Mouse (Mus musculus) frontal cortex, adult 2 months (tissue): ENCODE measurements around the gene Ddit4l. TPM values are rescaled to one million over a fixed set of nuclear protein-coding genes. Genes with fewer than 3 reads are reported as not detected.
"Not testable (repeated sequence)": the region's sequence is repeated elsewhere in the genome, so short reads cannot be mapped to it uniquely, and the experiment has no call there.

Experiments
- DNase-seq, 2 experiments: peaks; one replicate each; pipeline ENCODE4 v3.0.0; 2022; ENCODE audit warnings: low spot score in 1 of 2; ENCODE audit errors: extremely low spot score in 1 of 2
- polyA plus RNA-seq: library from polyadenylated mRNA; depleted of rRNA; stranded (reverse); fragments of >200 nt; gene quantifications from 2 replicates; pipeline ENCODE4 v1.2.3, GENCODE M21; 2012; rRNA removed

Gene Ddit4l
- 13.5 and 19.1 TPM in 2 replicates for polyA plus RNA-seq

DNA sequence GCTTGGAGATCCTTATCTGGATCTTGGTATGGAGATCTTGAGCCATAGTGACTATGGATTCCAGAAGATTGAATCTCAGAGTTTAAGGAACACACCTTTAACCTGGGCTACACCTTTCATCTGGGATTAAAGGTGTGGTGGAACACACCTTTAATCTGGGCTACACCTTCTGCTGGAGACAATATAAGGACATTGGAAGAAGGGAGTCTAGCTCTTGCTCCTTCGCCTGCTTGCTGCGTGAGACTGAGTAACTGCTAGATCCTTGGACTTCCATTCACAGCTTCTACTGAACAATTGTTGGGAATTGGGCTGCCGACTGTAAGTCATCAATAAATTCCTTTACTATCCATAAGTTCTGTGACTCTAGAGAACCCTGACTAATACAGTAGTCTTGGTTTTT, at the start of gene Ddit4l:
Ddit4l (plus strand) TSS at position 301 of the 400 bp plus-strand sequence.
- not testable (repeated sequence) for DNase-seq

DNA sequence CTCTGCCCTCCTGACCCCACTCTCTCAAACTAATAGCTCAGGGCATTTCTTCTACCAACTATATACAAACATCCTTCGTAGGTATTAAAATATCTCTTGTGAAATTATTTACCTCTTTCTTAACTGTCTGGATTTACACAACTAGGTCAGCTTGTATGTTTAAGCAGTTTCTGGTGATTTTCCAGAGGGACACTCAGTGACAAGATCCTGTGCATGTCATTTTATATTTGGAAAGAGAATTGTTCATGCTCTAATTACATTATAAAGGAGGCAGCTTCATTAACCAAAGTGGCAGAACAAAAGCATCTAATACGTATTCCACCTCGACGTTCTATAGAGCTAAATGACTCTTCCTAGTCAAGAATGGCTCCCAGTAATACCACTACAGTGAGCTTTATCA, 45.3 kb upstream of the Ddit4l start:
- no peak for DNase-seq

DNA sequence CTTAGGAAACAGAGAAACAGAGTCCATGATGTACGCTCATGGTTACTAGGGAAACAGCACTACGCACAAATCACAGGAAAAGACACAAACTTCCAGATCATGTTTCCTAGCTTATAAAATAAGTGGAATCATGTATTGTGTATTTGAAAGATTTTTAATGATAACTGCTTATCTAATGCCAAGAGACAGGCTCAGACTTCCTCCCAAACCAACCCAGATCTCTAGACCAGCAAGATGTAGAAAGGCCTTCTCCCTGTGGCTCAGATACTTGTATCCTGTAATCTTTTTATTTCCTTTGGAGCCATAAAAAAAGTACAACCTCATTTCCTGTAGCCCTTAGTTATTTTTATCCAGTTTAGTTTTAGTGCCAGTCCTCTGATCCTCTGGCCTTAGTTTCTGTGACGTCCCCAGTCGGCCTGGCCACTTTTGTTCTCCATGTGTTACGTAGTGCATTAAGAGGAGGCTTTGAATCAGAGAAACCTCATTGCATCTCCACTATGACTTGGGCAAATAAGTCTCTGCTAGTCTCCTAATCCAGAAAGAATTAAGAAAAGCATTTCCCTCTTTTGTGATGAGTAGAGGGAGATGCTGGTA, 34.9 kb upstream of the Ddit4l start:
- DNase-seq, result no peak

DNA sequence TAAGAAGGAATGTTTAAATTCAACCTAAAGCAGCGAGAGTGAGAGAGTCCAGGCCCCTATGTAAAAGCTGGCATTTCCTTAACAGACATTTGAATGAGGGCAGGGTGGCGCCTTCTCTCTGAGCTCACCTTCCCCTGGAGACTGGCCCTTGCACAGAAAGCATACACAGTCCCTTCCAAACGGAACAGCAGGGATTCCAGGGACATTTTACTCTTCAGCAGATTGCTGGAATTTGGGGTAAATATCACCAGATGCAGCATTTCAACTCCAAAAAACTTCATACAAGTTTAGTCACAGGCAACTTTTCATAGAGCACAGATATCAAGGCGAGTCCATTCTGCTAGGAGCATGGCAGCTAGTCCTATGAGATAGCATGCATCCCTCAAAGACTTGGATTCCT, 31.6 kb upstream of the Ddit4l start:
- DNase-seq, result no peak

DNA sequence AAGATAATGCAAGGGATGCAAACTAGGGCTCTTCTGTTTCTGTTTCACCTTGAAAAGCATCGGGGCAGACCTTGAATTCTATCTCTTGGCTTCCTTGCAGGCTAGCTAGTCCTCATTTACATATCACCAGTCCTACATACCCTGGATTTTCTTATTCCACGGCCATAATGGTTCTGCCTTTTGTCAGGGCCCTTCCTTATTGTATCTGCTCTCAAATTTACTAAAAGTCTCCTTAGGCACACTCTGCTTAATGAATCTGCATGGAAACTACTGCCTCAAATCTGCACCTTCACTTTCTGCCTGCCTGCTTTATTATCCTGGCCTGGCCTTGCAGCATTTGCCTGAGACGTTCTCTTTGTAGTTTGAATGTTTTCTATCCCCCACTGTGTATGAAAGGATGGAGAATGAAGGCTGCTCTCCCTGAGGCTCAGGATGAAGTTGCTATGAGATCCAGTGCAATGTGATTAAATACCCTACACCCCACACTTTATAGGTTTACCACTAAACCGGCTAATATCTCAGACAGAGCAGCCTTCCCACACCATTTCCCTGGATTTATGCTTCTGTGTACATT, 27.0 kb upstream of the Ddit4l start:
- DNase-seq, result no peak

DNA sequence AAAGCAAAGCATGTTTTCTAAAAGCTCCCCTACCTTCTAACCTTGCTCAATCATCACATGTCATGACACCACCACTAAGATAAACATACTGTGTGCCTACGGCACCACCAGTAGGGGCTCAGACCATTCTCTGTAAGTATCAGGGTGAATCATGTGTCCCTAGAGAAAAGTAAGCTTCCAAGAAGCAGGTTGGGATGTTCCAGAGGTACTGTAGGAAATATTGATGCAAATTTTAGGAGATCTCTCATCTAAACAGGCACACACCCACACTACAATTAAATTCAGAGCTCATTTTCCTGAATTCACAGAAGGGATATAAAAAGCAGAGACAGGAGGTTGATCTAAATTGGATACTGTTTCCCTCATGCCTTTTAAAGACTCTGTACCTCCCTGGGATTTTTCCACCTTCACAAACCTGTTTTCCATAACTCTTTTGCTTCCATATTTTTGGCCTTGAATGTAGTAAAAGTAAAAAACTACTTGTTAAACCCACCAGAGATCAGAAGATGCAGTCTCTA, 12.4 kb upstream of the Ddit4l start:
- peak in 1 of 2 experiments; percentile 57 for DNase-seq

DNA sequence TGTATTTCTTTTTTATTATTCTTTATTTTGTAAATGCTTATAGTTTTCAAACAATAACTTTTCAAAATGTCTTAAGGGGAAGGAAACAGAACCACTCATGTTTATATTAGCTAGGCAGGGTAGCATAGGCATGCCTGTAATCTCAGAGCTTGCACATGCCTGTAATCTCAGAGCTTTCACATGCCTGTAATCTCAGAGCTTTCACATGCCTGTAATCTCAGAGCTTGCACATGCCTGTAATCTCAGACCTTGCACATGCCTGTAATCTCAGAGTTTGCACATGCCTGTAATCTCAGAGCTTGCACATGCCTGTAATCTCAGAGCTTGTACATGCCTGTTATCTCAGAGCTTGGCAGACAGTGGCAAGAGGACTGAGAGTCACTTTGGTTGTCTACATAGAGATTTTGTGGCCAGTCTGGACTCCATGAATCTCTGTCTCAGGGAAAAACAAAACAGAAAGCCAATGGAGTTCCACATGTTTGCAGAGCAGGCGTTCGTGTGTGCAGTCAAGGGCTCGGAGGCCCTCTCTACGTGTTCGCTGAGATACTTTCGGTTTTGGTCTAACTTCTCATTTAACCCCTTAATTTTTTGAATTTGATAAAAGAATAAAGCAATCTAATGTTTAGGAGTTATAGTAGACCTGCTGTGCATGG, 10.8 kb upstream of the Ddit4l start:
- DNase-seq, result no peak

DNA sequence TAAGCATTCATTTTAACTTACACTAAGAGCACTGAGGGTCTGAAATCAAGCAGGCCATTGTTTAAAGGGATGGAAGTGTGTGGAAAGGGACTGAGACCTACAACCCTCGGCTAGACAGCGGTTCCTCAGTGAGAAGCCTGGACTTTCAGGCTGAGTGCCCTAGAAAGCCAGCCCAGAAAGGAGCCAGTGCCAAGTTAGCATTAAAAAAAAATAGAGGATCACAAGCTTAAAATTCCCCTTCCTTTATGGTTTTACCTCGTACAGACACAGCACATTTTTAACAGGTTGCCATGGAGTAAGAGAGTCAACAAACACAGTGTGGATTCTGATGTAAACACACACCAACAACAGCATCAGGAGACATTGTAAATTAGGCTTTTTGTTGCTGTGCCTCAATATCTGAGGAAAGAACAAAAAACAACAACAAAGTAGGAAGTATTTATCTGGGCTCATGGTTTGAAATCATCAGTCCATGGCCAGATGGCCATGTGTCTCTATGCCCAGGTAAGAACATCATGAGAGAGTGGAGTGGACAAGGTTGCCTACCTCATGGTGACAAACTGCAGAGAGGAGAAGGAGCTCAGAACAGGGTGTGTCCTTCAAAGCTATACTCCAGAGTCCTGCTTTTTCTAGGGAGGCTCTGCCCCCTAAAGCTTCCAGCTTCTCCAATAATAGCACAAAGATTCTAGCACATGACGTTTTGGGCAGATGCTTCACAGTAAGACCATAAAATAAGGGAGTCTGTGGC, 10.1 kb upstream of the Ddit4l start:
- no peak for DNase-seq

DNA sequence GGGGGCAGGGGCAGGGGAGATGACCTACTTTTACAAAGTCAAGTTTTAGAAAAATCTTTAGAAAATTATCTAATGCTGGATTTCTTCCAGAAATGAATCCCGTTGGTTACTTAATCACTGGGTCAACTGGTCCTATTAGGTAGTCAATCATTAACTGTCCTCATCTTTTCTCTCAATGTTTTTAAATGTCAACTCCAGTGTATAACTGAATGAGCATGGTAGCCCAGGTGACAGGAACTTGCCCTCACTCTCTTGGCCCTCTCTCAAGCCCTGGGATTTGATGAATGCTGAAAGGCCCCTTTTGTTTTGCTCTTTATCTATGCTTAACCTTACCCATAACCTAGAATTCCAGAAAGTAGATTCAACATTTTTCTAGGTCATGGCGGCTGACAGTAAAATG, 9.4 kb upstream of the Ddit4l start:
- DNase-seq, result no peak

DNA sequence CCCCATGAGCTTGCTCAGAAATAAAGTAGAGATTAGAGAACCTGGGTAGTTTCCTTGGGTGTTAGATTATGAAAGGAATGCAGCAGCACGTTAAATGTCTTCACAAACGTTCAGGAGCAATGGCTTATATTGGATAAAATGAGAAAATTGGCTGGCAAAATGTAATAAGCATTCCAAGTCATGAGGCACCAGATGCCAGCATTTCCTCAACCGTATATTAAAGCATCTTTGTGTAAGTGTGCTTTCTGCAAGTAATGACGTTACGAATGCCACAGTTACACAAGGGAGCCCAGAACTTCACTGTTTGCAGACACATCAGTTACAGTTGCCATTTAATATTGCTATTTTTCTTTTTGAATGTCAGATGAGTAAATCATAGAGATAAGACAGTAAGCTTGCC, 872 bp upstream of the Ddit4l start:
- DNase-seq, result peak in 1 of 2 experiments; percentile 50

DNA sequence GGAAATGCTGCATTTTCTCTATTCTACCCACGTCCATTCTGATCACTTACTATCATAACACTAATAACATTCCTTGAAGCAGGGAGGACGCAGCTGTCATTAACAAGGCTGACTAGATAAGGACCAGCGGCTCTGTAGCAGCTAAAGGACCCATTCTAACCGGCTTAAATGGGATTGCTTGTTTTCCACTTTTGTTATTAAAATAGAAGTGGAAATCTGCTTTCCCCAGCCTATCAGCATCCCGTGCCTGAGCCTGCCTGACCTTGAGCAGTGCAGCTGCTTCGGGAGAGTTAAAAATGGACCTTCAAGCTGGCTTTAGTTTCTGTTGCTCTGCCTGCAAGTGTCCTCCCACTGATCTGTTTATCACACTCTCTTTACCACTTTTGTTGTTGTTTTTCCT, 679 bp downstream of the Ddit4l start:
- no peak for DNase-seq

DNA sequence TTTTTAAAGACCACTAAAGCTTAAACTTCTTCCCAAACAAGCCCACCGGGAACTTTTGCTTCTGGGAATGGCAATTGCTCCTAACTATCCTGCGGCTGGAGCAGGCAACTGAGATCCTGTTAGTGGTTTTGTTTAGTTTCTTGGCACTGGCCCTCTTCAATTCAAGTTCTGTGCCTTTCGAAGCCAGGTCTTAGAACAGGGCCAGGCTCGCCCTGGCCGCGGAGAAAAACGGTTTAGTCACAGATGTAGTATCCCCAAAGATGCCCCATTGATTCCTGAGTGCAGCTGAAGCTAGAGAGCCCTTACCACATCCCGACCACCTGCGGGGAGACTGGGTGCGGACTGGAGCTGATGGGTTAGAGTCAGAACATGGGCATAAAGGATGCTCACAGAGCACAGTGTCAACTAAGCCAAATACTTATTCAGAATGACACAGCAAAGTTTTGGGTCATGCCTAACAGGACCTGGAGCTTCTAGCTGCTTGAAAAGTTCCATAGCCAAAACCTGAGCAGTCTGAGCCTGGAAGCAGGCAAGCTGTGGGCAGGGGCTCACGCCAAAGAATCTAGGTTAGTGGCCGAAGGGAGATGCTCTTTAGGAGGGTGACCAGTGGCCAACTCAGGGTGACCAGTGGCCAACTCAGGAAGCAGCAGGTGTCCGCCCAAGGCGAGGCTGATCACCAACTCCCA, 1.6 kb downstream of the Ddit4l start:
- DNase-seq, result no peak

DNA sequence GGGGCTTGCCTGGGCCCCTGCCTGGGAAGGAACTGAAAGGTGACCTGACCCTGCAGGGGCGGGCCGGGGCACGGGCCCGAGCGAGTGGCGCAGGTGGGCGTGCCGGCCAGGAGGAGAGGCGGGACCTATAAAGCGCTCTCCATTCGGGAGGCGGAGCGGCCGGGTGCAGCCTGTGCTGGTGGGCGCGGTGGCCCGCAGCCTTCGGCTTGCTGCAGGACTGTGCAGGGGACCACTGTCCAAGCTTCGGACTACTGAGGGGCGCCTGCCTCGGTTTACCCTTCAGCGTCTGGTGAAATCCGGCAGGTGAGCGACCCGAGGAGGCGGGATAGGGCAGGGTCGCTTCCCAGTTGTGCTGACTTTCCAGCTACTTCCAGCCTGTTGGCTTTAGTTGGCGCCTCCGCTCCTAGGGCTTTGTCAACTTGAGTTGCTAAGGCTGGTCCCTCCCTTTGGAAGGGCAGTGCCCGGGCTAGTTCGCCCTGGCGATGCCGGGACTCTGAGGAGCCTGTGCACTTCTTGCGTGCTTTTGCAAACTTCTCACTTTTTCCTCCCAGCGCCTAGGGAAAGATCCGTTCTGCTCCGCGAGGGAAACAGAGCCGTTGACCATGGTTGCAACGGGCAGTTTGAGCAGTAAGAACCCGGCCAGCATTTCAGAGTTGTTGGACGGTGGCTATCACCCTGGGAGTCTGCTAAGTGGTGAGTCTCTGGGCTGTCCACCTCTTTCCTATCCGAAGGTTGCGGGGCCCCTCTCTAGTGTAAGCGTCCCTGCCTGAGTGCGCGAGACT, 2.4 kb downstream of the Ddit4l start:
- DNase-seq, result no peak

DNA sequence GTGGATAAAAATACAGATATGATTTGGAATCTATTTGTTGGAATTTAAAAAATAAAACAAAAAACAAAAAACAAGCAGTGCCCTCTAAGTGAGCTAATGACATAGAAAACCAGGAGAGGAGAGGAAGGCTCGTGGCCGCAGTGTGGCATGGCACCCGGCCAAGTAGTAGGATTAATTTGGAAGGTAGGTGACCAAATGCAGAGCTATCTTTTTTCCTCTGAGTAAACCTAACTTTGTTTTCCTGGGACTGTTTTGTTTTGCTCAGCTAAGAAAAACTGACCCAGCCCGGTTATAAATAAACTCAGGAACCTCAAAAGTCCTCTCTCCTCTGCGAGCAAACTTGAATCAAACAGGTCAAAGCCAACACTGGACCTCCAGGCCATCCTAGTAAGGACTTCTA, 3.6 kb downstream of the Ddit4l start:
- no peak for DNase-seq

DNA sequence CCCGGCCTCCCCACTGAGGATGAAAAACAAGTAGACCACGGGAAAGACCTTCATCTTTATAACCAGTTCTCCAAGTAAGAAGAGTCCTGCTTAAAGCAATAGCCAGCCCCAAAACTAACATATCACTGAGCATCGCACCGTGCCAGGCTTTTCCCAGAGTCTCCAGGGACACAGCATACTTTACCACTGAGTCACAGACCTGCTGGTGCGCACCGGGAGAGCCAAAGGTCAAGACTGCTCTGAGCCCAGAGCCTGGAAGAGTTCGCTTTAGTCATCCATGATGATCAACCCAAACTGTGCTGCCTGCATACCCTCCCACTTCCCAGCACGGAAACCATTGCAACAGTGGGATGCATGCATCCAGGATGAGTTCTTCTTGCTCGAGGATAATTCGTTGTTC, 12.3 kb downstream of the Ddit4l start:
- no peak for DNase-seq

DNA sequence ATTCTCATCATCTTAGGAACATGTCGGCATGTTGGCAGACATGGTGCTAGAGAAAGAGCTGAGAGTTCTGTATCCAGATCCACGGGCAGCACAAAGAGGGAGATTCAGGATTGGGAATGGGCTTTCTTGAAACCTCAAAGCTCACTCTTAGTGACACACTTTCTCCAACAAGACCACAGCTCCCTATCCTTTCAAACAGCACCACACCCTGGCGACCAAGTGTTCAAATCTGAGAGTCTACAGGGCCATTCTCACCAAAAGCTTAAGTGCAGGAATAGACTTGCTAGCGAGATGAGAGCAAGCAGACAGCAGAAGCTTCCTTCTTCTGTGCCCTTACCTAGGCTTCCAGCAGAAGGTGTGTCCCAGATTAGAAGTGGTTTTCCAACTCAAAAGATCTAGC, 15.2 kb downstream of the Ddit4l start:
- no peak for DNase-seq

DNA sequence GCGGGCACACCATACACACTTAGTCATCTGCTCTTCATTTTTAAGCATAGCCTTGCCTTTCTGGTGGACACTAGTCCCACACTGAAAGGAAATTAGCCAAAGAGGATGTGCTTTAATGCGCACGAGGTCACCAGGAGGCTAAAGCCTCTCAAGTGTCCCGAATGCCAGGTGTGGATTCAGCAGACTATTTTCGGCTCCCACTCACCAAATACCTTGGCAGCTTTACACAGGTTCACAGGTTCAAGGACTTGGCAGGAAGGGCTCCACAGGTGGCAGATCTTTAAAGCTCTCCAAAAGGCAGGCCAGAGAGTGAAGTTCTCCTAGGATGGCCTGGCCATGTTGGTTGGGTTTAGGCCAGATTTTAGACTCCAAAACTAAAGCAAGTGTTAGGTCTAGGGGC, 19.8 kb downstream of the Ddit4l start:
- DNase-seq, result no peak

DNA sequence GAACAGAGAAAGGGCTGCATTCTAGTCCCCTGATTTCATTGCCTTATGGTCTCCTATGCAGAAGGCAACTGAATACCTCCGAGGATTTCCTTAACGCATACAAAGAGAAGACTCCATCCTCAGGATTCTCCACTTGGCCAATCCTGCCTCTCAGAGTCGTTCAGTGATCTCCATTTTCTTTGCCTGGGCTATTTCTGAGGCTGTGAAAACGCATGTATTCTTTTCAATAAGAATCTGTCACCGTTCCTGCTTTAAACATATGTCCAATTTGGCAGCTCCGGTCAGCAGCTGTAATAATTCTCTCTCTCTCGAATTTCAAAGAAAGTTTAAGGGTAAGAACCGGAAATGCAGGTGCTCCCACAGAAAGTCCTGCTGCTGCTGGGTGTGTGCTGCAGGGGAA, 20.7 kb downstream of the Ddit4l start:
- DNase-seq, result no peak

DNA sequence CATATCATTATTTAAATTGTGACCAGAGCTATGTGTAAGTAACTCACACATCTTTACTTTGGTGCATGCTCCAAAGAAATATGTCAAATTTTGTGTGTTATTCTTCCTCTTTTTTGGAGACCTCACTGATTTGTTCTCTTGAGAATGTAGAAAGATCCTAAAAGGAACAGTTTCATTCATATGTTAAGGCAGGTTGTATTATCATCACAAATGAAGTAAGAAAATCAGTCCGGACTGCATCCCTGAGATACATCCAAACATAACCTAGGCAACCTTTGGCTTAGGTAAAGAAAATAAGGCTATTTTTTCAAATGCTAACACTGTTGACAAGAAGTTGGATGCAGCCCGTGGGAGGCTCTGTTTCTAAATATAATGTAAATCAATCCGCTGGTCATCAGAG, 21.2 kb downstream of the Ddit4l start:
- DNase-seq, result no peak

DNA sequence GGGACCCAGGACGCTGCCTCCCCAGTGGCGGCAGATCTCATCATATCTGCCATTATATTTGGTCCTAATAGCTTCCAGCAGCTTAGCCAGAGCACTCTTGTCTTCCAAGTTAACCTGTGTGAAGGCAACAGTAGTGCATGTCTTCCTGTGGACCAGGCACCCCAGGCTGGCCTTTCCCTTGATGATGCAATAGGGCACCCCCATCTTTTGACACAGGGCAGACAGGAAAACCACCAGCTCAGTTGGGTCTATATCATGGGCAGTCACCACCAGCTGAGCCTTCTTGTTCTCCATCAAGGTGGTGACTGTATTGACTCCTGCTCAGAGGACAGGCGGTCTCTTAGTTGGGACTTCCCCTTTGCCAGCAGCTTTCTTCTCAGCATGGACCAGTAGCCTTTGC, 22.7 kb downstream of the Ddit4l start:
- no peak for DNase-seq
